In genomic region chr4:141704625-141705024, GRCm38 (mm10) we compare ENCODE assay signal across 23 mouse cellular contexts. TPM values are rescaled to one million over a fixed set of nuclear protein-coding genes. Genes with fewer than 3 reads are reported as not detected.
DNase-seq lines count a peak whose midpoint lies in the region; ATAC-seq lines count a peak whose summit lies in the region.
"Had no signal": no experiment of that assay in that cellular context is flagged by ENCODE, and none has a peak within 500 bp of the region (broad histone marks: within the 10 kb centered on the region; RNA-seq: fewer than 3 reads in every experiment).

No protein-coding gene starts in this region.

- H3K4me1 ChIP-seq in forebrain, embryonic 15.5 days, result 0 out of 2 replicates have a peak, but pooled peaks cover 3% of the 10 kb centered on the region
- H3K4me1 ChIP-seq in forebrain, embryonic 10.5 days, result no peaks in the 10 kb centered on the region
- H3K4me1 ChIP-seq: embryonic facial prominence, embryonic 15.5 days; kidney, embryonic 15.5 days; limb, embryonic 13.5 days; midbrain, embryonic 12.5 days had no signal

- no peak overlapping the region for H3K4me2 ChIP-seq in forebrain, embryonic 15.5 days (replicated peaks)
- H3K4me2 ChIP-seq: embryonic facial prominence, embryonic 15.5 days; kidney, embryonic 15.5 days; limb, embryonic 13.5 days; liver, embryonic 12.5 days; midbrain, embryonic 12.5 days had no signal

- H3K27me3 ChIP-seq in forebrain, embryonic 15.5 days, result no peaks in the 10 kb centered on the region
- H3K27me3 ChIP-seq in forebrain, embryonic 10.5 days (ENCODE audit: poor library complexity, severe bottlenecking), result no peaks in the 10 kb centered on the region
- H3K27me3 ChIP-seq: embryonic facial prominence, embryonic 15.5 days; kidney, embryonic 15.5 days; limb, embryonic 13.5 days; liver, embryonic 12.5 days; midbrain, embryonic 12.5 days had no signal

- peaks cover 67% of the 10 kb centered on the region for H3K36me3 ChIP-seq in forebrain, embryonic 15.5 days
- peaks cover 100% of the 10 kb centered on the region for H3K36me3 ChIP-seq in forebrain, embryonic 10.5 days (replicated peaks)

- H3K27ac ChIP-seq in forebrain, embryonic 15.5 days (replicated peaks), result peak overlapping the region; percentile 61
- H3K27ac ChIP-seq in forebrain, embryonic 10.5 days, result no peak overlapping the region
- H3K27ac ChIP-seq: embryonic facial prominence, embryonic 15.5 days; kidney, embryonic 15.5 days; limb, embryonic 13.5 days; liver, embryonic 12.5 days; midbrain, embryonic 12.5 days had no signal

- intact Hi-C loops in heart, postnatal 25 days (cut with DNase I), result no loop called here
- intact Hi-C loops in heart, postnatal 10 days (cut with DNase I), result no loop called here

- no peak overlapping the region for H3K9ac ChIP-seq in forebrain, embryonic 15.5 days (replicated peaks)
- H3K9ac ChIP-seq: embryonic facial prominence, embryonic 15.5 days; kidney, embryonic 15.5 days; limb, embryonic 13.5 days; liver, embryonic 12.5 days; midbrain, embryonic 12.5 days had no signal

- H3K9me3 ChIP-seq in forebrain, embryonic 15.5 days, result no peaks in the 10 kb centered on the region
- H3K9me3 ChIP-seq in forebrain, embryonic 10.5 days, result no peaks in the 10 kb centered on the region
- H3K9me3 ChIP-seq: embryonic facial prominence, embryonic 15.5 days; kidney, embryonic 15.5 days; limb, embryonic 13.5 days; liver, embryonic 12.5 days; midbrain, embryonic 12.5 days had no signal

- H3K4me3 ChIP-seq in forebrain, embryonic 15.5 days, result no peak overlapping the region
- no peak overlapping the region for H3K4me3 ChIP-seq in forebrain, embryonic 10.5 days
- H3K4me3 ChIP-seq: embryonic facial prominence, embryonic 15.5 days; kidney, embryonic 15.5 days; limb, embryonic 13.5 days; liver, embryonic 12.5 days; midbrain, embryonic 12.5 days had no signal

- ATAC-seq in forebrain, embryonic 15.5 days (replicated peaks), result no peak
- ATAC-seq: liver, embryonic 12.5 days had no signal

- peak; percentile 67 to 80 for DNase-seq in adrenal gland, adult (ENCODE audit: inconsistent age in 2 of 2, low spot score in 1 of 2)
- DNase-seq in adrenal gland, adult 18-20 months (ENCODE audit: low spot score in 2 of 2), result no peak
- no peak for DNase-seq in forebrain, embryonic 10.5 days (ENCODE audit: extremely low spot score, low spot score)
- peak; percentile 25 for DNase-seq in heart, postnatal 25 days (ENCODE audit: low spot score)
- no peak for DNase-seq in heart, postnatal 10 days
- peak; percentile 79 for DNase-seq in fibroblast of lung, adult 2 months (ENCODE audit: low read depth)
- no peak for DNase-seq in ovary, postnatal 36 days (ENCODE audit: low spot score)
- DNase-seq: cerebellum, adult 9-11 months; kidney, adult 11 months; kidney, postnatal 36 days; lung, adult 18-20 months had no signal

- WGBS in forebrain, embryonic 15.5 days, result 87% methylated on average over 2 of the region's 2 CpGs
- WGBS in forebrain, embryonic 10.5 days, result 96% methylated on average over 2 of the region's 2 CpGs

RNA-seq across cellular contexts. Expression of gene Ddi2, which starts 18.6 kb away (rescaled TPM):
- 10 to 100 TPM; 52.1 to 71.7 TPM for total RNA-seq in adrenal gland, adult 18-20 months (2021)
- 14.6 and 15.3 TPM in 2 replicates for polyA plus RNA-seq in forebrain, embryonic 15.5 days (2015; fragmentation: Nextera tagmentation; extraction: Ambion mirVana)
- 27.3 and 27.4 TPM in 2 replicates for polyA plus RNA-seq in forebrain, embryonic 10.5 days (2016; fragmentation: Nextera tagmentation; extraction: Ambion mirVana)
- 10 to 100 TPM; 28.4 to 34.4 TPM for total RNA-seq in heart, postnatal 25 days (2021)
- 10 to 100 TPM; 38.5 to 41.1 TPM for total RNA-seq in heart, postnatal 10 days (2021)

RNA-seq across cellular contexts. Expression of gene Rsc1a1, which starts 19.2 kb away (rescaled TPM):
- not detected for total RNA-seq in adrenal gland, adult 18-20 months (2021)
- not detected in 2 replicates for polyA plus RNA-seq in forebrain, embryonic 15.5 days (2015; fragmentation: Nextera tagmentation; extraction: Ambion mirVana)
- 2.5 and 3.8 TPM in 2 replicates for polyA plus RNA-seq in forebrain, embryonic 10.5 days (2016; fragmentation: Nextera tagmentation; extraction: Ambion mirVana)
- total RNA-seq in heart, postnatal 25 days (2021), result not detected
- total RNA-seq in heart, postnatal 10 days (2021), result 1 to 10 TPM in 1 of 2 experiments, under 1 TPM in 1; 0.19 to 3.1 TPM
- total RNA-seq: left cerebral cortex, adult 18-20 months had no signal
- polyA plus RNA-seq: embryonic facial prominence, embryonic 15.5 days; heart, embryonic 16.5 days; kidney, embryonic 15.5 days; midbrain, embryonic 12.5 days; neural tube, embryonic 11.5 days had no signal

RNA-seq across cellular contexts. Expression of gene Plekhm2, which starts 39.9 kb away (rescaled TPM):
- 10 to 100 TPM; 62.9 to 70.8 TPM for total RNA-seq in adrenal gland, adult 18-20 months (2021)
- polyA plus RNA-seq in forebrain, embryonic 15.5 days (2015; fragmentation: Nextera tagmentation; extraction: Ambion mirVana), result 7.6 TPM in 2 replicates
- 4.0 and 4.4 TPM in 2 replicates for polyA plus RNA-seq in forebrain, embryonic 10.5 days (2016; fragmentation: Nextera tagmentation; extraction: Ambion mirVana)
- total RNA-seq in heart, postnatal 25 days (2021), result 100 to 1,000 TPM in 1 of 2 experiments, 10 to 100 TPM in 1; 94.1 to 109 TPM
- 10 to 100 TPM; 81.0 to 83.1 TPM for total RNA-seq in heart, postnatal 10 days (2021)

RNA-seq across cellular contexts. Expression of gene Agmat, which starts 41.8 kb away (rescaled TPM):
- total RNA-seq in adrenal gland, adult 18-20 months (2021), result 10 to 100 TPM; 10.4 to 42.7 TPM
- not detected in 2 replicates for polyA plus RNA-seq in forebrain, embryonic 15.5 days (2015; fragmentation: Nextera tagmentation; extraction: Ambion mirVana)
- not detected in 2 replicates for polyA plus RNA-seq in forebrain, embryonic 10.5 days (2016; fragmentation: Nextera tagmentation; extraction: Ambion mirVana)
- under 1 TPM; 0.36 to 0.56 TPM for total RNA-seq in heart, postnatal 25 days (2021)
- under 1 TPM; 0.48 to 0.79 TPM for total RNA-seq in heart, postnatal 10 days (2021)
- total RNA-seq: common myeloid progenitor, adult 5-6 weeks; megakaryocyte, adult 5-6 weeks had no signal
- polyA plus RNA-seq: hindbrain, embryonic 11.5 days; midbrain, embryonic 12.5 days; neural tube, embryonic 11.5 days had no signal

Comparison
In these comparisons a context has a peak if more than half of its experiments do, and no peak if none do; other contexts are left out.
1. DNase-seq: peak in adrenal gland, adult (2 of 2), heart, postnatal 25 days (single experiment) and fibroblast of lung, adult 2 months (single experiment); none in adrenal gland, adult 18-20 months (0 of 2), forebrain, embryonic 10.5 days (single experiment), heart, postnatal 10 days (0 of 2) and ovary, postnatal 36 days (single experiment).